Mouse (Mus musculus) spleen, adult 2 months (tissue): Measurements from ENCODE around the gene Pacs1.

ENCODE experiments used
- CTCF ChIP-seq: fragments of 200-500 bp; IDR thresholded peaks from 2 replicates; pipeline ENCODE4 v1.5.1; 2011; ENCODE audit warnings: mild to moderate bottlenecking, inconsistent platforms; ENCODE audit not compliant: insufficient read depth, insufficient read length, insufficient replicate concordance; ENCODE audit errors: extremely low read depth
- POLR2A ChIP-seq: fragments of 200-500 bp; IDR thresholded peaks from 2 replicates; pipeline ENCODE4 v1.6.1; 2011; ENCODE audit warnings: low read depth, low read length, inconsistent platforms

- TF ChIP-seq POLR2A (no peak), CTCF (no peak)
These were observed 48.8 kb downstream of the Pacs1 start for GRCm38 (mm10) chr19:5224077-5224476.
